Mouse (Mus musculus) embryonic facial prominence, embryonic 10.5 days (tissue): Measurements from ENCODE around the gene Il33. TPM values are rescaled to one million over a fixed set of nuclear protein-coding genes. Genes with fewer than 3 reads are reported as not detected.

ENCODE experiments used
- DNase-seq: peaks from one replicate; pipeline ENCODE4 v3.0.0-alpha.2; 2017; ENCODE audit warnings: low spot score
- H3K27ac ChIP-seq: fragments of 300-500 bp; sonication (generic); replicated peaks from 2 replicates; pipeline ENCODE4 v1.5.1; 2016; ENCODE audit warnings: mild to moderate bottlenecking
- H3K27me3 ChIP-seq: fragments of 300-500 bp; sonication (generic); replicated peaks from 2 replicates; pipeline ENCODE4 v1.6.1; 2016; ENCODE audit warnings: low read depth, mild to moderate bottlenecking; ENCODE audit not compliant: poor library complexity, severe bottlenecking
- H3K36me3 ChIP-seq: fragments of 300-500 bp; sonication (generic); replicated peaks from 2 replicates; pipeline ENCODE4 v1.6.1; 2016; ENCODE audit warnings: mild to moderate bottlenecking, moderate library complexity
- H3K4me1 ChIP-seq: fragments of 300-500 bp; sonication (generic); 2 replicates; pipeline ENCODE4 v1.6.1; 2016
- H3K4me3 ChIP-seq: fragments of 300-500 bp; sonication (generic); 2 replicates; pipeline ENCODE4 v1.5.1; 2016; ENCODE audit warnings: mild to moderate bottlenecking, moderate library complexity
- H3K9me3 ChIP-seq: fragments of 300-500 bp; sonication (generic); 2 replicates; pipeline ENCODE4 v1.6.1; 2016; ENCODE audit warnings: mild to moderate bottlenecking
- WGBS: fragments of 180-500 bp; shearing (Covaris S2); methylation state at CpG from one replicate; pipeline ENCODE4 v1.1.7; 2016; 5-methylcytosine and 5-hydroxymethylcytosine counted together
- polyA plus RNA-seq: library from polyadenylated mRNA; unstranded; fragments of >200 nt; fragmentation: Nextera tagmentation; extraction: Ambion mirVana; gene quantifications from 2 replicates; pipeline ENCODE4 v1.2.1, GENCODE M21; 2016

Gene Il33
- 0.27 and 0.52 TPM in 2 replicates for polyA plus RNA-seq

GRCm38 (mm10) chr19:29924638-29925258 is at the start of gene Il33:
TSS of gene Il33 (plus strand) at chr19:29925114.
- no peaks in the 10 kb centered on the region for H3K36me3 ChIP-seq
- 84% methylated on average over 10 of the region's 10 CpGs for WGBS
- no peaks in the 10 kb centered on the region for H3K27me3 ChIP-seq
- no peak within 1 kb of the TSS for H3K27ac ChIP-seq
- H3K4me1 ChIP-seq, result peaks cover 7% of the 10 kb centered on the region
- DNase-seq, result no peak
- H3K4me3 ChIP-seq, result no peak within 1 kb of the TSS
- no peaks in the 10 kb centered on the region for H3K9me3 ChIP-seq

GRCm38 (mm10) chr19:29877422-29878291 is 47.3 kb upstream of the Il33 start:
- no peak for DNase-seq
- no peaks in the 10 kb centered on the region for H3K9me3 ChIP-seq
- no peak overlapping the region for H3K4me3 ChIP-seq
- no peaks in the 10 kb centered on the region for H3K27me3 ChIP-seq
- WGBS, result 65% methylated on average over 10 of the region's 10 CpGs
- H3K27ac ChIP-seq, result peak overlapping the region; percentile 24; the same call in 1 of the 2 replicates
- peaks cover 3% of the 10 kb centered on the region; the same call in 1 of the 2 replicates for H3K4me1 ChIP-seq
- no peaks in the 10 kb centered on the region for H3K36me3 ChIP-seq

GRCm38 (mm10) chr19:29878896-29879504 is 45.9 kb upstream of the Il33 start:
- no peaks in the 10 kb centered on the region for H3K36me3 ChIP-seq
- H3K4me1 ChIP-seq, result peaks cover 3% of the 10 kb centered on the region; the same call in 1 of the 2 replicates
- DNase-seq, result no peak
- H3K27ac ChIP-seq, result no peak overlapping the region
- H3K4me3 ChIP-seq, result no peak overlapping the region
- no peaks in the 10 kb centered on the region for H3K27me3 ChIP-seq
- H3K9me3 ChIP-seq, result no peaks in the 10 kb centered on the region
- 88% methylated on average over 8 of the region's 8 CpGs for WGBS

DNA sequence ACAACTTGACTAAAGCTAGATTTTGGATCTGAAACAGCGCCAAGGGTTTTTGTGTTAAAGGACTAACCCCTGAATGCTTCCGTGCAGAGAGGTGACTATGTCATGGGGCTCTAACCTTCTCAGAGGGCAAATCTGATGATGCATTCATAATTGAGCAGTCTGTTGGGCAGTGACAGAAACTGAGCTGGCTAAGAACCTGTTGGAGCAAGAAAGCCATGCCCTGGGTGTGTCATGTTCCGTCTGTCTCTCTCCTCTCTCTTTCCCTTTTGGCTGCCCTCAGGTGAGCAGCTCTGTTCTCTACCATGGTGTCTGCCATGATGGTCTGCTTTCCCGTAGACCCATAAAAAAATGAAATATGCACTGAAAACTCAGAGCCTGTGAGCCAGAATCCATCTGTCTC is 44.0 kb upstream of the Il33 start:
- H3K36me3 ChIP-seq, result no peaks in the 10 kb centered on the region
- 87% methylated on average over 4 of the region's 4 CpGs for WGBS
- no peak for DNase-seq

GRCm38 (mm10) chr19:29882696-29883095 is 42.2 kb upstream of the Il33 start:
- no peaks in the 10 kb centered on the region; the same call in 1 of the 2 replicates for H3K4me1 ChIP-seq
- no peaks in the 10 kb centered on the region for H3K36me3 ChIP-seq
- no peak overlapping the region for H3K27ac ChIP-seq
- H3K27me3 ChIP-seq, result no peaks in the 10 kb centered on the region
- H3K4me3 ChIP-seq, result no peak overlapping the region
- 73% methylated on average over 3 of the region's 3 CpGs for WGBS
- no peaks in the 10 kb centered on the region for H3K9me3 ChIP-seq
- no peak for DNase-seq

More for the DNA sequence above, 44.0 kb upstream of the Il33 start:
- H3K27me3 ChIP-seq, result no peaks in the 10 kb centered on the region
- peaks cover 3% of the 10 kb centered on the region; the same call in 1 of the 2 replicates for H3K4me1 ChIP-seq
- no peak overlapping the region for H3K4me3 ChIP-seq
- H3K9me3 ChIP-seq, result no peaks in the 10 kb centered on the region
- no peak overlapping the region for H3K27ac ChIP-seq

- no peaks in the 10 kb centered on the region for H3K36me3 ChIP-seq
Observed at GRCm38 (mm10) chr19:29885548-29885947, 39.4 kb upstream of the Il33 start.

GRCm38 (mm10) chr19:29887476-29887875 is 37.4 kb upstream of the Il33 start:
- H3K27me3 ChIP-seq, result no peaks in the 10 kb centered on the region
- no peak overlapping the region for H3K27ac ChIP-seq
- 87% methylated on average over 2 of the region's 2 CpGs for WGBS
- DNase-seq, result no peak
- H3K4me1 ChIP-seq, result no peaks in the 10 kb centered on the region
- H3K9me3 ChIP-seq, result no peaks in the 10 kb centered on the region
- H3K36me3 ChIP-seq, result no peaks in the 10 kb centered on the region
- H3K4me3 ChIP-seq, result no peak overlapping the region

More at GRCm38 (mm10) chr19:29885548-29885947, 39.4 kb upstream of the Il33 start:
- no peaks in the 10 kb centered on the region for H3K9me3 ChIP-seq
- H3K4me1 ChIP-seq, result no peaks in the 10 kb centered on the region
- WGBS, result 79% methylated on average over 6 of the region's 6 CpGs
- H3K4me3 ChIP-seq, result no peak overlapping the region
- no peak for DNase-seq
- H3K27ac ChIP-seq, result no peak overlapping the region
- H3K27me3 ChIP-seq, result no peaks in the 10 kb centered on the region

- no peaks in the 10 kb centered on the region for H3K9me3 ChIP-seq
- no peak overlapping the region for H3K27ac ChIP-seq
- no peaks in the 10 kb centered on the region for H3K36me3 ChIP-seq
- no peak overlapping the region for H3K4me3 ChIP-seq
- peaks cover 3% of the 10 kb centered on the region; the same call in 1 of the 2 replicates for H3K4me1 ChIP-seq
- no peak for DNase-seq
- no peaks in the 10 kb centered on the region for H3K27me3 ChIP-seq
- WGBS, result 89% methylated on average over 6 of the region's 6 CpGs
Observed at GRCm38 (mm10) chr19:29888946-29889345, 36.0 kb upstream of the Il33 start.

DNA sequence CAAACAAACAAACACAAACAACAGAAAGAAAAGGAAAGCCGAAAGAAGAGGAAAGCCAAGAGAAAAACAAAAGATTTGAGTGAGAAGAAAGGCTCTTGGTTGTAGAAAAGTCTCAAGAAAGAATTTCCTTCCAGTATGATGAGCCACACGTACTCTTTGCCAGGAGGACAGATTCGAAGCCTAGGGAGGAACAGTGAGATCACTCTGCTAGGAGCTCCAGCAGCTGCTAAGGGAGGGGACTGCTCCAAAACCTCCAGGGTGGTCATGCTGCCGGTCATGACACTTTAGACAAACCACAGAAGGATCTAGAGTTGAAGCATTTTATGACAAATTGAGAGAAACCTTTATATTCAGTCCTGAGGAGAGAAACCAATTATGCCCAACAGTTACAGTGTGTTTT is 32.9 kb upstream of the Il33 start:
- no peaks in the 10 kb centered on the region for H3K27me3 ChIP-seq
- no peaks in the 10 kb centered on the region for H3K36me3 ChIP-seq
- H3K27ac ChIP-seq, result no peak overlapping the region
- DNase-seq, result no peak
- WGBS, result 77% methylated on average over 4 of the region's 4 CpGs
- no peaks in the 10 kb centered on the region for H3K9me3 ChIP-seq
- H3K4me3 ChIP-seq, result no peak overlapping the region
- H3K4me1 ChIP-seq, result peaks cover 14% of the 10 kb centered on the region; the same call in 1 of the 2 replicates

GRCm38 (mm10) chr19:29892786-29893185 is 32.1 kb upstream of the Il33 start:
- Histone ChIP-seq H3K36me3 (no peaks in the 10 kb centered on the region), H3K9me3 (no peaks in the 10 kb centered on the region), H3K27me3 (no peaks in the 10 kb centered on the region), H3K27ac (no peak overlapping the region), H3K4me1 (peaks cover 14% of the 10 kb centered on the region; the same call in 1 of the 2 replicates), H3K4me3 (no peak overlapping the region)
- 73% methylated on average over 6 of the region's 6 CpGs for WGBS
- no peak for DNase-seq

DNA sequence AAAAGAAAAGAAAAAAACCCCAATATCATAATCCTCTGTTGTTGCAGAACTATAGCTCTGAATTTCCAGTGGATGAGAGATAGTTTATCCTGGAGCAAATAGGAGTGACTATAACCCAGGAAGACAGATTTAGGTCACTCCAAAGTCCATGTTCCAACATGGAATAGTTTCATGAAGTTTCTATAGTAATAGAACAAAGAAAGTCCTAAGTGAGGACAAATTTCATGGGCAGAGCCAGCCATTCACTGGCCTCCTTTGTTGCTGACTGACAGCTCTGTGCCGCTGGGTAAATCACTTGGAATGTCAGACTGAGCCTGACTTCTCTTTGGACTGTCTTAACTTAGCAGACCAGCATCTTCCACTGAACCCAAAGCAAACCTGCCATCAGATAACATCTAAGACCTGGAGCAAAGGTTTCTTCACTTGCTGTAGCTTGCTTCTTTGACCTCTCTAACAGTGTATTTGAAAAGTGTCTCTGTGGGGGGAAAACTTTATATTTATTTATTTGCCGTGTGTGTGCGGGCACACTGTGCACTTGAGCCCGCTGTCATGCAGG is 31.1 kb upstream of the Il33 start:
- 78% methylated on average over 4 of the region's 4 CpGs for WGBS
- no peaks in the 10 kb centered on the region for H3K27me3 ChIP-seq
- peak; percentile 12 for DNase-seq
- H3K4me1 ChIP-seq, result peaks cover 14% of the 10 kb centered on the region; the same call in 1 of the 2 replicates
- no peak overlapping the region for H3K4me3 ChIP-seq
- no peaks in the 10 kb centered on the region for H3K36me3 ChIP-seq
- no peaks in the 10 kb centered on the region for H3K9me3 ChIP-seq
- no peak overlapping the region for H3K27ac ChIP-seq

DNA sequence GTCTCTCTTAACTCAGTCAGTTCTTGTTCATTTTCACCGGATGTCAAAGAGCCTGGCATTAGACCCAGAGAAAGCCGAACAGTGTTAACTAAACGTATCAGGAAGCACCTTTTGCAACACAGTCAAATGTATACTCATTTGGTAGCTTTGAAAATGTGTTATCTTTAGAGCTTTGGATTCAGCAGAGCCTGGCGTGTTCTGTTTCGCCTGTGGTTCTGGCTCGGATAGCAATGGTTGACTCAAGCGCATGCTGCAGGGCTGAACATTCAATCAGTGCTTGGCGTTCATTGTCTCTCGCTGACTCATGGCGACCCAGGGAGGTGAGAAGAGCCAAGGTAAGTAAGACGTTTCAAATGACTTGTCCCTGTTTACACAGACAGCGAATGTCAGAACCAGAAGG is 30.5 kb upstream of the Il33 start:
- Histone ChIP-seq H3K27me3 (no peaks in the 10 kb centered on the region), H3K4me3 (no peak overlapping the region), H3K9me3 (peaks cover 1% of the 10 kb centered on the region; the same call in 1 of the 2 replicates), H3K27ac (no peak overlapping the region), H3K36me3 (no peaks in the 10 kb centered on the region), H3K4me1 (peaks cover 14% of the 10 kb centered on the region; the same call in 1 of the 2 replicates)
- WGBS, result 88% methylated on average over 12 of the region's 12 CpGs
- DNase-seq, result no peak
